Comparison of ENCODE assay signal across 26 mouse cellular contexts in genomic region chr7:98137995-98138394, GRCm38 (mm10). TPM values are rescaled to one million over a fixed set of nuclear protein-coding genes. Genes with fewer than 3 reads are reported as not detected.
DNase-seq lines count a peak whose midpoint lies in the region; ATAC-seq and TF ChIP-seq lines count a peak whose summit lies in the region.
"Had no signal": no experiment of that assay in that cellular context is flagged by ENCODE, and none has a peak within 500 bp of the region (broad histone marks: within the 10 kb centered on the region; RNA-seq: fewer than 3 reads in every experiment).

No protein-coding gene starts in this region.

- H3K9me3 ChIP-seq in embryonic facial prominence, embryonic 12.5 days = no peaks in the 10 kb centered on the region
- H3K9me3 ChIP-seq in embryonic facial prominence, embryonic 10.5 days = no peaks in the 10 kb centered on the region
- no peaks in the 10 kb centered on the region for H3K9me3 ChIP-seq in lung, embryonic 14.5 days (ENCODE audit: low read depth, low read length)
- H3K9me3 ChIP-seq in embryonic facial prominence, embryonic 14.5 days (ENCODE audit: control insufficient read depth, low read length) = no peaks in the 10 kb centered on the region
- H3K9me3 ChIP-seq: forebrain, embryonic 12.5 days; forebrain, embryonic 15.5 days; G1E; heart, embryonic 10.5 days; heart, embryonic 13.5 days; kidney, embryonic 15.5 days had no signal

- H3K9ac ChIP-seq in embryonic facial prominence, embryonic 12.5 days = 0 out of 2 replicates have a peak overlapping the region, but pooled peaks have one; percentile 10
- no peak overlapping the region for H3K9ac ChIP-seq in lung, embryonic 14.5 days
- H3K9ac ChIP-seq in embryonic facial prominence, embryonic 14.5 days (ENCODE audit: low read depth, low read length) = no peak overlapping the region
- H3K9ac ChIP-seq: forebrain, embryonic 12.5 days; forebrain, embryonic 15.5 days; heart, embryonic 13.5 days; kidney, embryonic 15.5 days had no signal

- H3K27ac ChIP-seq in embryonic facial prominence, embryonic 12.5 days = no peak overlapping the region
- H3K27ac ChIP-seq in embryonic facial prominence, embryonic 10.5 days (replicated peaks) = no peak overlapping the region
- no peak overlapping the region for H3K27ac ChIP-seq in lung, embryonic 14.5 days (ENCODE audit: low read depth)
- H3K27ac ChIP-seq in embryonic facial prominence, embryonic 14.5 days (replicated peaks; ENCODE audit: low read depth, low read length) = no peak overlapping the region
- H3K27ac ChIP-seq: forebrain, embryonic 12.5 days; forebrain, embryonic 15.5 days; heart, adult 2 months; heart, embryonic 10.5 days; heart, embryonic 13.5 days; kidney, embryonic 15.5 days had no signal

- H3K4me2 ChIP-seq in embryonic facial prominence, embryonic 12.5 days (replicated peaks) = no peak overlapping the region
- no peak overlapping the region for H3K4me2 ChIP-seq in lung, embryonic 14.5 days
- H3K4me2 ChIP-seq in embryonic facial prominence, embryonic 14.5 days (ENCODE audit: low read depth, low read length) = no peak overlapping the region
- H3K4me2 ChIP-seq: forebrain, embryonic 12.5 days; forebrain, embryonic 15.5 days; kidney, embryonic 15.5 days had no signal

- no peak for TF ChIP-seq CTCF in lung, embryonic 14.5 days (IDR thresholded peaks at IDR 0.05; ENCODE audit: low read depth)

- 78% methylated on average over 2 of the region's 2 CpGs for WGBS in embryonic facial prominence, embryonic 12.5 days
- WGBS in embryonic facial prominence, embryonic 10.5 days = 88% methylated on average over 2 of the region's 2 CpGs
- 31% methylated on average over 2 of the region's 2 CpGs for WGBS in lung, embryonic 14.5 days
- 67% methylated on average over 2 of the region's 2 CpGs for WGBS in embryonic facial prominence, embryonic 14.5 days

- H3K4me3 ChIP-seq in embryonic facial prominence, embryonic 12.5 days = no peak overlapping the region
- H3K4me3 ChIP-seq in embryonic facial prominence, embryonic 10.5 days = no peak overlapping the region
- H3K4me3 ChIP-seq in lung, embryonic 14.5 days (ENCODE audit: low read depth, low read length) = no peak overlapping the region
- no peak overlapping the region for H3K4me3 ChIP-seq in embryonic facial prominence, embryonic 14.5 days (ENCODE audit: low read depth, low read length)
- H3K4me3 ChIP-seq: erythroblast, embryonic 14.5 days; forebrain, embryonic 12.5 days; forebrain, embryonic 15.5 days; heart, adult 2 months; heart, embryonic 10.5 days; heart, embryonic 13.5 days; kidney, embryonic 15.5 days had no signal

- H3K4me1 ChIP-seq in embryonic facial prominence, embryonic 12.5 days = no peaks in the 10 kb centered on the region
- peaks cover 33% of the 10 kb centered on the region for H3K4me1 ChIP-seq in embryonic facial prominence, embryonic 10.5 days
- no peaks in the 10 kb centered on the region for H3K4me1 ChIP-seq in lung, embryonic 14.5 days (ENCODE audit: insufficient read depth)
- H3K4me1 ChIP-seq in embryonic facial prominence, embryonic 14.5 days (ENCODE audit: control insufficient read depth, insufficient read depth, low read length) = 0 out of 2 replicates have a peak, but pooled peaks cover 6% of the 10 kb centered on the region

- H3K36me3 ChIP-seq in embryonic facial prominence, embryonic 12.5 days = no peaks in the 10 kb centered on the region
- H3K36me3 ChIP-seq in embryonic facial prominence, embryonic 10.5 days (replicated peaks) = no peaks in the 10 kb centered on the region
- H3K36me3 ChIP-seq in lung, embryonic 14.5 days (ENCODE audit: insufficient read depth) = no peaks in the 10 kb centered on the region
- H3K36me3 ChIP-seq in embryonic facial prominence, embryonic 14.5 days (ENCODE audit: control insufficient read depth, insufficient read depth, low read length) = no peaks in the 10 kb centered on the region
- H3K36me3 ChIP-seq: forebrain, embryonic 12.5 days; forebrain, embryonic 15.5 days; G1E; heart, embryonic 13.5 days; kidney, embryonic 15.5 days had no signal

- H3K27me3 ChIP-seq in embryonic facial prominence, embryonic 12.5 days = no peaks in the 10 kb centered on the region
- H3K27me3 ChIP-seq in embryonic facial prominence, embryonic 10.5 days (replicated peaks; ENCODE audit: low read depth, poor library complexity, severe bottlenecking) = 0 out of 2 replicates have a peak, but pooled peaks cover 2% of the 10 kb centered on the region
- no peaks in the 10 kb centered on the region for H3K27me3 ChIP-seq in lung, embryonic 14.5 days (ENCODE audit: insufficient read depth, low read length)
- H3K27me3 ChIP-seq in embryonic facial prominence, embryonic 14.5 days (replicated peaks; ENCODE audit: control insufficient read depth, insufficient read depth, low read length) = no peaks in the 10 kb centered on the region
- H3K27me3 ChIP-seq: forebrain, embryonic 12.5 days; forebrain, embryonic 15.5 days; heart, embryonic 13.5 days; kidney, embryonic 15.5 days had no signal

- peak; percentile 57 for DNase-seq in adrenal gland, adult 2 months
- DNase-seq in adrenal gland, postnatal 4 days (ENCODE audit: low spot score in 2 of 2) = no peak
- no peak for DNase-seq in embryonic facial prominence, embryonic 10.5 days (ENCODE audit: low spot score)
- peak; percentile 40 for DNase-seq in lung, embryonic 14.5 days
- DNase-seq in lung, postnatal 10 days = no peak
- DNase-seq in embryonic facial prominence, embryonic 14.5 days (ENCODE audit: low spot score) = no peak
- no peak for DNase-seq in embryo, embryonic 9.5 days (ENCODE audit: extremely low spot score)
- DNase-seq: B cell, adult 2 months; cerebellum, adult 18-20 months; cerebellum, adult 9-10 months; cerebellum, postnatal 14 days; gastrocnemius, postnatal 25 days; heart, adult 2 months; heart, postnatal 14 days; heart, postnatal 4 days; kidney, adult 2 months had no signal

- no peak for ATAC-seq in embryonic facial prominence, embryonic 12.5 days (ENCODE audit: insufficient number of reproducible peaks, insufficient read depth, low FRiP score, low TSS enrichment)
- no peak for ATAC-seq in lung, embryonic 14.5 days (ENCODE audit: insufficient read depth)
- ATAC-seq in embryonic facial prominence, embryonic 14.5 days (ENCODE audit: low read depth) = peak; percentile 50; the same call in 1 of the 2 replicates
- ATAC-seq: intestine, embryonic 16.5 days had no signal

RNA-seq across cellular contexts. Expression of gene Omp, which starts 7.3 kb away (rescaled TPM):
- total RNA-seq in adrenal gland, adult 2 months (2021) = 1 to 10 TPM in 1 of 2 experiments, under 1 TPM in 1; 0.17 to 5.7 TPM
- polyA plus RNA-seq in adrenal gland, adult 2 months (2012; rRNA removed) = 3.3 and 10.3 TPM in 2 replicates
- total RNA-seq in adrenal gland, postnatal 4 days (2021) = 1 to 10 TPM in 1 of 2 experiments, under 1 TPM in 1; 0.79 to 1.3 TPM
- 0.43 and 0.46 TPM in 2 replicates for polyA plus RNA-seq in embryonic facial prominence, embryonic 12.5 days (2016; fragmentation: Nextera tagmentation; extraction: Ambion mirVana)
- polyA plus RNA-seq in embryonic facial prominence, embryonic 10.5 days (2016; fragmentation: Nextera tagmentation; extraction: Ambion mirVana) = 0.18 TPM in 1 of 2 replicates, not detected in the other
- polyA plus RNA-seq in lung, embryonic 14.5 days (2014; fragmentation: Nextera tagmentation; extraction: Ambion mirVana) = 0.33 TPM in 1 of 2 replicates, not detected in the other
- 2.7 and 4.8 TPM in 2 replicates for polyA plus RNA-seq in embryonic facial prominence, embryonic 14.5 days (2014; fragmentation: Nextera tagmentation; extraction: Ambion mirVana)
- total RNA-seq: gastrocnemius, adult 8-10 months had no signal
- polyA plus RNA-seq: G1E had no signal

RNA-seq across cellular contexts. Expression of gene Myo7a, which starts 18.7 kb away (rescaled TPM):
- total RNA-seq in adrenal gland, adult 2 months (2021) = 100 to 1,000 TPM; 140 to 146 TPM
- 136 and 180 TPM in 2 replicates for polyA plus RNA-seq in adrenal gland, adult 2 months (2012; rRNA removed)
- total RNA-seq in adrenal gland, postnatal 4 days (2021) = 100 to 1,000 TPM; 132 to 153 TPM
- polyA plus RNA-seq in embryonic facial prominence, embryonic 12.5 days (2016; fragmentation: Nextera tagmentation; extraction: Ambion mirVana) = 14.0 and 16.1 TPM in 2 replicates
- 20.4 and 21.8 TPM in 2 replicates for polyA plus RNA-seq in embryonic facial prominence, embryonic 10.5 days (2016; fragmentation: Nextera tagmentation; extraction: Ambion mirVana)
- polyA plus RNA-seq in lung, embryonic 14.5 days (2014; fragmentation: Nextera tagmentation; extraction: Ambion mirVana) = 15.0 and 15.3 TPM in 2 replicates
- 9.2 and 10.1 TPM in 2 replicates for polyA plus RNA-seq in embryonic facial prominence, embryonic 14.5 days (2014; fragmentation: Nextera tagmentation; extraction: Ambion mirVana)

RNA-seq across cellular contexts. Expression of gene Capn5, which starts 40.1 kb away (rescaled TPM):
- total RNA-seq in adrenal gland, adult 2 months (2021) = 1 to 10 TPM; 4.1 to 6.1 TPM
- 8.4 and 11.2 TPM in 2 replicates for polyA plus RNA-seq in adrenal gland, adult 2 months (2012; rRNA removed)
- 10 to 100 TPM; 15.6 to 18.7 TPM for total RNA-seq in adrenal gland, postnatal 4 days (2021)
- 5.0 and 5.7 TPM in 2 replicates for polyA plus RNA-seq in embryonic facial prominence, embryonic 12.5 days (2016; fragmentation: Nextera tagmentation; extraction: Ambion mirVana)
- polyA plus RNA-seq in embryonic facial prominence, embryonic 10.5 days (2016; fragmentation: Nextera tagmentation; extraction: Ambion mirVana) = 4.7 and 5.1 TPM in 2 replicates
- 4.5 and 5.4 TPM in 2 replicates for polyA plus RNA-seq in lung, embryonic 14.5 days (2014; fragmentation: Nextera tagmentation; extraction: Ambion mirVana)
- 5.0 and 6.0 TPM in 2 replicates for polyA plus RNA-seq in embryonic facial prominence, embryonic 14.5 days (2014; fragmentation: Nextera tagmentation; extraction: Ambion mirVana)

Comparison
In these comparisons a context has a peak if more than half of its experiments do, and no peak if none do; other contexts are left out.
1. DNase-seq: peak in adrenal gland, adult 2 months (single experiment) and lung, embryonic 14.5 days (single experiment); none in adrenal gland, postnatal 4 days (0 of 2), embryonic facial prominence, embryonic 10.5 days (single experiment), lung, postnatal 10 days (single experiment), embryonic facial prominence, embryonic 14.5 days (single experiment) and embryo, embryonic 9.5 days (single experiment).